Mouse (Mus musculus) intestine, embryonic 16.5 days (tissue): ENCODE data around the gene Specc1l. TPM values are rescaled to one million over a fixed set of nuclear protein-coding genes. Genes with fewer than 3 reads are reported as not detected.

Experiments used
- ATAC-seq: fragments of 200-750 bp; cut with Nextera tagmentation; 2 replicates; pipeline ENCODE4 v1.8.0; 2017; ENCODE audit warnings: moderate TSS enrichment, moderate library complexity
- H3K27ac ChIP-seq: fragments of 300-500 bp; sonication (generic); 2 replicates; pipeline ENCODE4 v1.5.1; 2014; ENCODE audit warnings: mild to moderate bottlenecking, low read length
- H3K27me3 ChIP-seq: fragments of 300-500 bp; sonication (generic); replicated peaks from 2 replicates; pipeline ENCODE4 v1.6.1; 2014; ENCODE audit warnings: low read length, control low read depth, mixed read lengths; ENCODE audit not compliant: control insufficient read depth, insufficient read depth
- H3K36me3 ChIP-seq: fragments of 300-500 bp; sonication (generic); 2 replicates; pipeline ENCODE4 v1.6.1; 2014; ENCODE audit warnings: low read length, control low read depth; ENCODE audit not compliant: control insufficient read depth, insufficient read depth
- H3K4me1 ChIP-seq: fragments of 300-500 bp; sonication (generic); 2 replicates; pipeline ENCODE4 v1.6.1; 2014; ENCODE audit warnings: low read length, control low read depth, mixed read lengths; ENCODE audit not compliant: control insufficient read depth, insufficient read depth
- H3K4me2 ChIP-seq: fragments of 300-500 bp; sonication (generic); 2 replicates; pipeline ENCODE4 v1.6.1; 2014; ENCODE audit warnings: low read depth, low read length, control low read depth
- H3K4me3 ChIP-seq: fragments of 300-500 bp; sonication (generic); 2 replicates; pipeline ENCODE4 v1.5.1; 2014; ENCODE audit warnings: mild to moderate bottlenecking, low read length
- H3K9ac ChIP-seq: fragments of 300-500 bp; sonication (generic); 2 replicates; pipeline ENCODE4 v1.6.1; 2014; ENCODE audit warnings: low read depth, low read length
- H3K9me3 ChIP-seq: fragments of 300-500 bp; sonication (generic); 2 replicates; pipeline ENCODE4 v1.6.1; 2016; ENCODE audit warnings: low read length, control low read depth; ENCODE audit not compliant: control insufficient read depth
- WGBS: fragments of 180-500 bp; shearing (Covaris S2); extraction: QIAGEN DNeasy Blood & Tissue Kit; methylation state at CpG from one replicate; pipeline ENCODE4 v1.1.7; 2014; 5-methylcytosine and 5-hydroxymethylcytosine counted together
- polyA plus RNA-seq: library from polyadenylated mRNA; unstranded; fragments of >200 nt; fragmentation: Nextera tagmentation; extraction: Ambion mirVana; gene quantifications from 2 replicates; pipeline ENCODE4 v1.2.1, GENCODE M21; 2015

Specc1l gene
- polyA plus RNA-seq, 1 experiment from 2014 or later: 22.1 TPM

DNA sequence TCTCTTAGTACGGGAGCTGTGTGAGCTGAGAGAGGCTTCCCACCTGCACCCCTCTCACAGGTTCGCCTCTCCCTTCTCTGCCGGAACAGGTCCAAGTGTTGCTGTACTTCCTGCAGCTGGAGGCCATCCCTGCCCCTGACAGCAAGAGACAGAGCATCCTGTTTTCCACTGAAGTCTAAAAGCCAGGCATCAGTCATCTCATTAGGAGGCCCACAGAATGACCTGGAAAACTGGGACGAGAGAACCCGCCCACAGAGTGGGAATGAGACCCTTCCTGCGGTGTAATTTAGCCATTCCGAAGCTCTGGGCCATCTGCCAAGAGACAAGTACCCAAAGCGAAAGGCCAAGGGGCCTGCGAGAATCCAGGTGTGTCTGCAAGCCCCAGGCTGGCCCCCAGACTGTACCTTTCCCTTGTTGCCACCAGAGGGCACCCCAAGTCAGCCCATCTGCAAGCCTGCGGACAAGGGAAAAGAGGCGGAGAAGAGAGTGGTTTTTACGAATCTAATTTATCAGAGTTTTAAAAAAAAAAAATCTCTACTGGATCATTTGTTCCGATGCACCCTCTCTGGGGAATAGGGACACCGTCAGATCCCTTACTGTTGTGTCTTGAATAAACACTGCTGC is 29.6 kb upstream of the Specc1l start:
- Histone ChIP-seq H3K4me2 (no peak overlapping the region), H3K27me3 (no peaks in the 10 kb centered on the region), H3K27ac (no peak overlapping the region), H3K36me3 (peaks cover 30% of the 10 kb centered on the region), H3K4me3 (no peak overlapping the region), H3K4me1 (peaks cover 11% of the 10 kb centered on the region), H3K9ac (no peak overlapping the region), H3K9me3 (no peaks in the 10 kb centered on the region)
- WGBS: 24% methylated on average over 14 of the region's 14 CpGs
- ATAC-seq: peak; percentile 69

DNA sequence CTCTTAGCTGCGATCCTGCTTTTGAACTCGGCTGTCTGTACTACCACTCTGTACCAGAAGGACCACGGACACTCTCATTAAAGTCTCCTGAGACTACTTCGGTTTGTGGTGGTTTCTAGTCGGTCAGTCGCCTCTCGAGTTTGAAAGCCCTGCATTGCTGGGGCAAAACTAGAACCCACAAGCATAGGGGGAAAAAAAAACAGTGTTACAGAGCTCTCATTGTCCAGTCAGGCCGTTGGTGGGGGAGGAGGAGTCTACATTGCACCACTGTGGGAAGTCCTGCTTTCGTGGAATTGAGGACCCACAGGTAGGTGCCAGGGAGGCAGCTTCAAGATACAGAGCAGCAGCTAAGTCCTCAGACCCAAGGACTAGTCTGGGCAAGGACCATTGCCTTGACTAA is 27.0 kb upstream of the Specc1l start:
- WGBS: 87% methylated on average over 9 of the region's 9 CpGs
- H3K4me3 ChIP-seq: no peak overlapping the region
- peaks cover 11% of the 10 kb centered on the region for H3K4me1 ChIP-seq
- H3K27ac ChIP-seq: no peak overlapping the region
- no peaks in the 10 kb centered on the region for H3K27me3 ChIP-seq
- H3K9ac ChIP-seq: no peak overlapping the region
- no peaks in the 10 kb centered on the region for H3K9me3 ChIP-seq
- ATAC-seq: no peak
- no peak overlapping the region for H3K4me2 ChIP-seq
- peaks cover 10% of the 10 kb centered on the region for H3K36me3 ChIP-seq

DNA sequence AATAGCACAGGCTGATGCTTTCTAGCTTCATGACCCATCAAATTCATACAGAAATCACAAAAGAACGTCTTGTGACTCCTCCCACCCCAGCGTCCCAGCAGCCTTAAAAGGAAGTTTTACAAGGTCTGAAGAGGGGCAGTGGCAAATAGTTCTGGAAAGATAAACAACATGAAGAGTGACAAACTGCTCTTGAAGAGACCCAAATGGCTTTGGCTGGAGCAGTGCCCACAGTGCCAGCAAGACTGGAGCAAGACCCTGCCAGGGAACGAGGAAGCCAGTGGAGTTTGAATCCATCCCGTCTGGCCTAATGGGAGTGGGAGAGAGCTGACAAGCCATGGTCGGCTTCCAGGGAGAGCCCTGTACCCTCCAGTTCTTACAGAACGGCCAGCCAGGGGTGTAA is 25.3 kb upstream of the Specc1l start:
- no peak overlapping the region for H3K9ac ChIP-seq
- peaks cover 11% of the 10 kb centered on the region for H3K4me1 ChIP-seq
- H3K27ac ChIP-seq: no peak overlapping the region
- WGBS: 35% methylated on average over 6 of the region's 6 CpGs
- peaks cover 7% of the 10 kb centered on the region; the same call in 1 of the 2 replicates for H3K36me3 ChIP-seq
- H3K27me3 ChIP-seq: no peaks in the 10 kb centered on the region
- no peaks in the 10 kb centered on the region for H3K9me3 ChIP-seq
- ATAC-seq: no peak
- H3K4me3 ChIP-seq: no peak overlapping the region
- no peak overlapping the region for H3K4me2 ChIP-seq

DNA sequence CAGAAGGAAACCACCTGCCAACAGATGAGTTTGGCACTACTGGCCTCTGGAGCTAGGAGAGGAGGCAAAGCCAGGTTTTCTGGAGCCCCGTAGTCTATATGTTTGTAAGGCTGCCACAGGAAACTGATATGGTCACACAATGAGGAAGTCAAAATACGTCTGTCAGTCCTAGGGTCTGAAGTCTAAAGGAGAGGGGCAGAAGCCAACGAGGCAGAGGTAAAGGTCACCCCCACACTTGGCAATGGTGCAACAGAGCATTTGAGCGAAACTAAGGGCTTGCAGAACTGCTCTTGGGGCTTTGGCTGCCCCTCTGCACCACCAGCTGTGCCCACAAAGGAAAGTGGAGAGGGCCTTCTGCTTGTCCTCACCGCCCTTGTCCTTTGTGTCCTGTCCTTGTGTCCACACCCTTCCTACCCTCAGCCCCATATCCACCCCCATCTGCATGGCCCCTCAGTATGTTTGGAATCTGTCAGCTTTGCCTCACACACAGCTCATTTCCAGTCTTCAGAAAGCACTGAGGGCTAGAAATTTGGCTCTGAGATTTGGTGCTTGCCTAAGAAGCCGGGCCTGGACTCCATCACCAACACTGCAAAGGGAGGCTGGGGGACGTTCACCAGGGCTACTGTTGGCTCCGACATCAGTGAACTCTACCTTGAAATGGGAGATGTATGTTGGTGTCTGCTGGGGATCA is 24.4 kb upstream of the Specc1l start:
- Histone ChIP-seq H3K27me3 (no peaks in the 10 kb centered on the region), H3K4me2 (no peak overlapping the region), H3K9ac (no peak overlapping the region), H3K4me1 (peaks cover 7% of the 10 kb centered on the region; the same call in 1 of the 2 replicates), H3K4me3 (no peak overlapping the region), H3K27ac (no peak overlapping the region), H3K9me3 (no peaks in the 10 kb centered on the region), H3K36me3 (peaks cover 7% of the 10 kb centered on the region; the same call in 1 of the 2 replicates)
- 67% methylated on average over 8 of the region's 8 CpGs for WGBS
- ATAC-seq: peak; percentile 29; the same call in 1 of the 2 replicates

DNA sequence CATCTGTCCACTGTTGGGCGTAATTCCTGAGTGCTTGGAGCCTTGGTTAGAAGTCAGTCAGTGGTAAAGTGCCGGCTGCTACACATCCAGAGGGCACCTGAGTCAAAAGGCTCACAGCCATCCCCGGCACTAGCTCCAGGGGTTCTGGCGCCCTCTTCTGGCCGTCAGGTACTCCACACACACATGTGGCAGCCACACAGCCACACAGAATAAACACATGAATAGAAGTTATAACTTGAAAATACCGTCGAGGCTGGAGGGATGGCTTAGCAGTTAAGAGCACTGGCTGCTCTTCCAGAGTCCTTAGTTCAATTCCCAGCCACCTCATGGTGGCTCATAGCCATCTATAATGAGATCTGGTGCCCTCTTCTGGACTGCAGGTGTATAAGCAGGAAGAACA is 20.2 kb upstream of the Specc1l start:
- ATAC-seq: no peak
- H3K4me2 ChIP-seq: no peak overlapping the region

DNA sequence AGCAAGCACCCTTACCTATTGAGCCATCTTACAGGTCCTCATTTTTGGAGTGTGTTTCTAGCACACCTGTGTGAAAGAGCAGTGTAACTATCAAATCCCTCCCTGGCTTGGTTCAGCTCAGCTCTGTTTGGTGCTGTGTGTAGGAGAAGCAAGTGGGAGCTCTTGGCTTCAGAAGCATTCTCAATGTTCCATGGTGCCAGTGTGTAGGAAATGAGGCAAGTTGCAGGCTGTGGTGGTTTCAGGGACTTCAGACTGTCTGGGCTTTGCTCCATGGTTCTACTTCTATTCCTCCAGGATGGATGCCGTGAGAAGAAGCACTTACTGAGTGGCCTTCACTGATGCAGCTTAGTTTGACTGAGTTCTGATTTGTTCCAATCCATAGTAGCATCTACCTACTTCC is 14.1 kb upstream of the Specc1l start:
- H3K4me3 ChIP-seq: no peak overlapping the region
- no peak overlapping the region for H3K9ac ChIP-seq
- no peaks in the 10 kb centered on the region for H3K4me1 ChIP-seq
- no peak overlapping the region for H3K27ac ChIP-seq
- no peaks in the 10 kb centered on the region for H3K9me3 ChIP-seq
- H3K4me2 ChIP-seq: no peak overlapping the region
- no peaks in the 10 kb centered on the region for H3K27me3 ChIP-seq
- no peak for ATAC-seq
- no peaks in the 10 kb centered on the region for H3K36me3 ChIP-seq
- 84% methylated on average over 1 of the region's 1 CpGs for WGBS

More for the DNA sequence above, 20.2 kb upstream of the Specc1l start:
- 52% methylated on average over 7 of the region's 7 CpGs for WGBS
- H3K27ac ChIP-seq: no peak overlapping the region
- no peaks in the 10 kb centered on the region for H3K27me3 ChIP-seq
- no peak overlapping the region for H3K4me3 ChIP-seq
- H3K36me3 ChIP-seq: no peaks in the 10 kb centered on the region
- H3K4me1 ChIP-seq: no peaks in the 10 kb centered on the region; the same call in 1 of the 2 replicates
- no peak overlapping the region for H3K9ac ChIP-seq
- H3K9me3 ChIP-seq: no peaks in the 10 kb centered on the region

DNA sequence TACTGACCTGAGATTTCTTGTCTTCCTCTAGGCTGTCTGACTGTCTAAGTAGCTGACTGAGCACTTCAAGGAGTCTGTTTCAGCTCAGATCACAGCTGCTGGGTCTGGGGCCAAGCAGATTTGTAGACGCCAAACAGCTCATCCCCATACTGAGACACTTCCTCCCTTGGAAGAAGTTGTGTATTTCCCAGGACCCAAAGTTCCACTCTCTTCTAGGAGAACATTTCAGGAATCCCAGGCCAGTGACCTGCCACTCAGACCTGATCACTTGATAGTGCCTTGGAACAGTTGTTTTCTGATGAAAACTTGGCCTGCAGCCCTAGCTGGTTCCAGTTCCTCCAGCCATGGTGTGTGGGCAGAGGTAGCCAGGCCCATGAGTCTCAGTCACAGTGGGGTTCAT is 11.1 kb upstream of the Specc1l start:
- Histone ChIP-seq H3K27me3 (no peaks in the 10 kb centered on the region), H3K36me3 (no peaks in the 10 kb centered on the region), H3K9ac (no peak overlapping the region), H3K4me3 (no peak overlapping the region), H3K4me2 (no peak overlapping the region), H3K4me1 (no peaks in the 10 kb centered on the region), H3K9me3 (no peaks in the 10 kb centered on the region), H3K27ac (no peak overlapping the region)
- whole genome bisulfite sequencing: 71% methylated on average over 1 of the region's 1 CpGs
- no peak for ATAC-seq

DNA sequence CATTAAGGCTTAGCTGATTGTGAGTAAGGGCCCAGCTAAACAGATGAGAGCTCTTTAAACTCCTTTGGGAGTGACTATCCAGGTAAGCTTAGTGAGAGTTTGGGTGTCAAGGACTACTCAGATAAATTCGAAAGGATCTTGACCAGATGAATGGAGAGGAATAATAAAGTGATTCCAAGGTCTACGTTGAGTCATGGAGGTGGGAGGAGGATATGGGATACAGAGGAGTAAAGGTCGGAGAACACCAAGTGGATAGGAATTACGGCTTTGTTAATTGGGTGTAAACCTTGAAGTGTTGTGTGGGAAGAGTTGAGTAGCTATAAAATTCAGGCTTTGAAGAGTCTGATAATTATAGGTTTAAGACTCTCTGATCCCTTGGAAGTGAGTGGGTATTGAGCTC is 5.7 kb upstream of the Specc1l start:
- peak overlapping the region; percentile 78 for H3K27ac ChIP-seq
- WGBS: 53% methylated on average over 4 of the region's 4 CpGs

DNA sequence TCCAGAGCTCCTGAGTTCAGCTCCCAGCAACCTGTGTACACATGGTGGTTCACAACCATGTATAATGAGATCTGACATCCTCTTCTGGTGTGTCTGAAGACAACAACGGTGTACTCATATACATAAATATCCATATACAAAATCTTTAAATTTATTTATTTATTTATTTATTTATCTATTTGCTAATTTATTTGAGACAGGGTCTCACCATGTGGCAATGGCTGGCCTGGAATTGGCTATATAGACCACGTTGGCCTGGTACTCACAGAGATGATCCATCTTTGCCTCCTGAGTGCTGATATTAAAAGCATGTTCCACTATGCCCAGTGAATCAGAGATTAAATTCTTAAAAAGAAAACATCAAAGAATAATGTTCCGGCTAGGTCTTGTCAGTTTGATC is 1.0 kb upstream of the Specc1l start:
- Histone ChIP-seq H3K4me2 (no peak overlapping the region), H3K9me3 (no peaks in the 10 kb centered on the region), H3K4me1 (peaks cover 4% of the 10 kb centered on the region), H3K27me3 (no peaks in the 10 kb centered on the region), H3K27ac (peak overlapping the region; percentile 51; the same call in 1 of the 2 replicates), H3K36me3 (no peaks in the 10 kb centered on the region), H3K9ac (no peak overlapping the region), H3K4me3 (no peak overlapping the region)
- ATAC-seq: no peak
- 80% methylated on average over 3 of the region's 3 CpGs for WGBS

More for the DNA sequence above, 5.7 kb upstream of the Specc1l start:
- Histone ChIP-seq H3K4me1 (no peaks in the 10 kb centered on the region), H3K9me3 (no peaks in the 10 kb centered on the region), H3K9ac (no peak overlapping the region), H3K4me2 (no peak overlapping the region), H3K27me3 (no peaks in the 10 kb centered on the region), H3K4me3 (no peak overlapping the region), H3K36me3 (no peaks in the 10 kb centered on the region)
- peak; percentile 74 for ATAC-seq
